Mouse (Mus musculus): ENCODE measurements around the gene Slc25a31.

- no peak for TF ChIP-seq POLR2A (IDR thresholded peaks at IDR 0.05; ENCODE audit: borderline replicate concordance, insufficient read depth, low read length)
- no peak for TF ChIP-seq CTCF (IDR thresholded peaks at IDR 0.05; ENCODE audit: borderline replicate concordance, insufficient read depth, low read depth, low read length)
Observed at GRCm38 (mm10) chr3:40760746-40761145, 52.1 kb downstream of the Slc25a31 start.
